In genomic region chr5:140206726-140207703, GRCm38 (mm10) we compare ENCODE assay signal across 8 mouse cellular contexts.
DNase-seq lines count a peak whose midpoint lies in the region; ATAC-seq and TF ChIP-seq lines count a peak whose summit lies in the region.
"Had no signal": no experiment of that assay in that cellular context is flagged by ENCODE, and none has a peak within 500 bp of the region (broad histone marks: within the 10 kb centered on the region; RNA-seq: fewer than 3 reads in every experiment).

No protein-coding gene starts in this region.

- H3K9me3 ChIP-seq in heart, postnatal 0 days (replicated peaks; ENCODE audit: control insufficient read depth, low read length), result no peaks in the 10 kb centered on the region
- no peaks in the 10 kb centered on the region for H3K9me3 ChIP-seq in lung, embryonic 14.5 days (ENCODE audit: low read depth, low read length)
- H3K9me3 ChIP-seq: hindbrain, embryonic 12.5 days had no signal

- no peaks in the 10 kb centered on the region for H3K79me2 ChIP-seq in C2C12 (ENCODE audit: control insufficient read depth, insufficient read depth)

- H3K4me3 ChIP-seq in C2C12 (ENCODE audit: insufficient read depth, poor library complexity, severe bottlenecking), result no peak overlapping the region
- H3K4me3 ChIP-seq in heart, postnatal 0 days (ENCODE audit: low read depth, low read length), result no peak overlapping the region
- no peak overlapping the region for H3K4me3 ChIP-seq in lung, embryonic 14.5 days (ENCODE audit: low read depth, low read length)
- H3K4me3 ChIP-seq: hindbrain, embryonic 12.5 days had no signal

- H3K79me3 ChIP-seq in C2C12 (ENCODE audit: low read depth), result peaks cover 2% of the 10 kb centered on the region

- H3K9ac ChIP-seq in heart, postnatal 0 days (replicated peaks; ENCODE audit: low read depth, low read length), result no peak overlapping the region
- H3K9ac ChIP-seq in lung, embryonic 14.5 days, result no peak overlapping the region
- H3K9ac ChIP-seq: hindbrain, embryonic 12.5 days had no signal

- TF ChIP-seq EP300 in heart, postnatal 0 days (IDR thresholded peaks at IDR 0.05; ENCODE audit: low read depth), result no peak

- no peak for TF ChIP-seq CTCF in C2C12 (IDR thresholded peaks at IDR 0.05; ENCODE audit: control insufficient read depth, insufficient read depth, insufficient read length)
- TF ChIP-seq CTCF in heart, postnatal 0 days (IDR thresholded peaks at IDR 0.05; ENCODE audit: low read depth), result no peak
- TF ChIP-seq CTCF in lung, embryonic 14.5 days (IDR thresholded peaks at IDR 0.05; ENCODE audit: low read depth), result no peak

- peaks cover 17% of the 10 kb centered on the region for H3K4me1 ChIP-seq in heart, postnatal 0 days (ENCODE audit: control insufficient read depth, insufficient read depth)
- H3K4me1 ChIP-seq in lung, embryonic 14.5 days (ENCODE audit: insufficient read depth), result no peaks in the 10 kb centered on the region

- peak; percentile 37; the same call in 1 of the 2 replicates for ATAC-seq in heart, postnatal 0 days (ENCODE audit: insufficient read depth, low read depth)
- ATAC-seq in lung, embryonic 14.5 days (ENCODE audit: insufficient read depth), result peak; percentile 26; the same call in 1 of the 2 replicates

- no peak overlapping the region for H3ac ChIP-seq in C2C12 (ENCODE audit: control insufficient read depth, insufficient read length, low read depth)

- H3K27ac ChIP-seq in heart, postnatal 0 days (ENCODE audit: low read depth), result peak overlapping the region; percentile 3; the same call in 1 of the 2 replicates
- H3K27ac ChIP-seq in lung, embryonic 14.5 days (ENCODE audit: low read depth), result no peak overlapping the region
- H3K27ac ChIP-seq: hindbrain, embryonic 12.5 days had no signal

- no peaks in the 10 kb centered on the region for H3K36me3 ChIP-seq in C2C12 (ENCODE audit: control insufficient read depth, insufficient read depth)
- no peaks in the 10 kb centered on the region for H3K36me3 ChIP-seq in heart, postnatal 0 days (replicated peaks; ENCODE audit: control insufficient read depth, insufficient read depth, low read length)
- H3K36me3 ChIP-seq in lung, embryonic 14.5 days (ENCODE audit: insufficient read depth), result peaks cover 5% of the 10 kb centered on the region; the same call in 1 of the 2 replicates
- H3K36me3 ChIP-seq: hindbrain, embryonic 12.5 days had no signal

- WGBS in heart, postnatal 0 days, result 77% methylated on average over 19 of the region's 19 CpGs
- 72% methylated on average over 19 of the region's 19 CpGs for WGBS in lung, embryonic 14.5 days

- intact Hi-C loops in left cerebral cortex, postnatal 4 days (cut with DNase I), result no loop called here

- H3K27me3 ChIP-seq in C2C12 (ENCODE audit: control insufficient read depth, insufficient read depth, insufficient read length), result no peaks in the 10 kb centered on the region
- H3K27me3 ChIP-seq in heart, postnatal 0 days (ENCODE audit: control insufficient read depth, insufficient read depth, low read length), result peaks cover 7% of the 10 kb centered on the region; the same call in 1 of the 2 replicates
- no peaks in the 10 kb centered on the region for H3K27me3 ChIP-seq in lung, embryonic 14.5 days (ENCODE audit: insufficient read depth, low read length)
- H3K27me3 ChIP-seq: hindbrain, embryonic 12.5 days had no signal

- DNase-seq in 416B (ENCODE audit: low read depth), result peak; percentile 73
- peak; percentile 61 for DNase-seq in heart, postnatal 0 days (ENCODE audit: low spot score)
- DNase-seq in lung, embryonic 14.5 days, result peak; percentile 34
- DNase-seq in embryo, embryonic 10.5 days (ENCODE audit: low spot score), result no peak
- DNase-seq in yolk sac, embryonic 10.5 days (ENCODE audit: low spot score), result no peak
- no peak for DNase-seq in left cerebral cortex, postnatal 4 days

- H3K4me2 ChIP-seq in heart, postnatal 0 days (ENCODE audit: low read depth, low read length), result no peak overlapping the region
- H3K4me2 ChIP-seq in lung, embryonic 14.5 days, result no peak overlapping the region
- H3K4me2 ChIP-seq: hindbrain, embryonic 12.5 days had no signal

TF ChIP-seq in C2C12, 6 proteins besides CTCF, POLR2A, EP300 and RAD21:
- TF ChIP-seq USF1 (IDR thresholded peaks at IDR 0.05; ENCODE audit: low read depth) (no peak), CEBPB (IDR thresholded peaks at IDR 0.05; ENCODE audit: low read depth) (no peak), MYOG (IDR thresholded peaks at IDR 0.05; ENCODE audit: control insufficient read depth, extremely low read depth, insufficient read length) (no peak), MYOD1 (IDR thresholded peaks at IDR 0.05; ENCODE audit: control insufficient read depth, insufficient read length, low read depth) (peak; percentile 85), MAX (IDR thresholded peaks at IDR 0.05) (no peak)
TF ChIP-seq in C2C12: peak in this region for 1.

Comparison
In these comparisons a context has a peak if more than half of its experiments do, and no peak if none do; other contexts are left out.
1. DNase-seq: peak in 416B (single experiment), heart, postnatal 0 days (single experiment) and lung, embryonic 14.5 days (single experiment); none in embryo, embryonic 10.5 days (single experiment), yolk sac, embryonic 10.5 days (single experiment) and left cerebral cortex, postnatal 4 days (single experiment).